Mouse (Mus musculus): ENCODE measurements around the gene Itgb4.
"Not testable (repeated sequence)": the region's sequence is repeated elsewhere in the genome, so short reads cannot be mapped to it uniquely, and the experiment has no call there.

Itgb4 gene

DNA sequence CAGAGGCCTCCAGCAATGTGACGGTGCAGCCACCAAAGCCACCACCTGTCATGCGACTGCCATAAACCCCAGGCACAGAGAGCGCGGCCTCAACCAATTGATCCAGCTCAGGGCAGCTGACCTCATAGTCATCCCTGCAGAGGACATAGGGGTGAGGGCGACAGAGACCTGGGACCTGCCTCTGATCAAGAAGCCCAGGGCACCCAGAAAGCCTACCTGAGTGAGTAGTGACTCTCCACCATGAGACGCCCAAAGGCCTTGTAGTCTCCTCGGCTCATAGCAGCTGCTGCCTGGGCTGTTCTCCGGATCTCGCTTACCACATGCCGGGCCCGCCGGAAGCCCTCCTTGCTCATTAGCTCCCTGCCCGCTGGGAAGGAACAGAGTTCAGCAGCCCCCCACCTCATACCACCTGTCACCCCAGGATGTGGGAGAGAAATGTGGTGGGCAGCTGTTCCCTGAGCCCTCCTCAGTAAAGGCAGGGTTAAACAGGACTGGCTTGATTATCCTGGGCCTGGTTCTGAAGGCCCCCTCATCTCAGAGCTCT lies 34.4 kb downstream of the Itgb4 start:
- DNase-seq (ENCODE audit: low read depth in 2 of 2, low spot score in 2 of 2), result no peak

GRCm38 (mm10) chr11:116009661-116010060 lies 35.2 kb downstream of the Itgb4 start:
- DNase-seq (ENCODE audit: low read depth in 2 of 2, low spot score in 2 of 2), result no peak

- DNase-seq (ENCODE audit: low read depth in 2 of 2, low spot score in 2 of 2), result no peak
These were observed 35.6 kb downstream of the Itgb4 start for GRCm38 (mm10) chr11:116010146-116010545.

DNA sequence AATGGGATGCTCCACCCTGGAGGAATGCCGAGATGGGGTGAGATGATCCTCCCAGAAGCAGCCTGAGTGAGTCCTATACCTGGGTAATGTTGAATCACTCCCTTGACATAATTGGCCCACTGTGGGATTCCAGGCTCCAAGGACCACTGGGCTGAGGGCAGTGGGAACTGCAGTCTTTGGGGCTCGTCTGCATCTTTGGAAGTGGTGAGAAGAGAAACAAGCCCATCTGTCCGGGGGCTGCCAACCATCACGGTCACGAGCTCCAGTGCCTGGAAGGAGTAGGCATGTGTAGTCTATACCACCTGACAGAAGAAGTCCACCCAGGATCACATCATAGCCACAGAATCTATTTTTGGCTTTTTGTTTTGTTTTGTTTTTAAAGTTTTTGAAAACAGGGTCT lies 36.4 kb downstream of the Itgb4 start:
- no peak for DNase-seq (ENCODE audit: low read depth in 2 of 2, low spot score in 2 of 2)

DNA sequence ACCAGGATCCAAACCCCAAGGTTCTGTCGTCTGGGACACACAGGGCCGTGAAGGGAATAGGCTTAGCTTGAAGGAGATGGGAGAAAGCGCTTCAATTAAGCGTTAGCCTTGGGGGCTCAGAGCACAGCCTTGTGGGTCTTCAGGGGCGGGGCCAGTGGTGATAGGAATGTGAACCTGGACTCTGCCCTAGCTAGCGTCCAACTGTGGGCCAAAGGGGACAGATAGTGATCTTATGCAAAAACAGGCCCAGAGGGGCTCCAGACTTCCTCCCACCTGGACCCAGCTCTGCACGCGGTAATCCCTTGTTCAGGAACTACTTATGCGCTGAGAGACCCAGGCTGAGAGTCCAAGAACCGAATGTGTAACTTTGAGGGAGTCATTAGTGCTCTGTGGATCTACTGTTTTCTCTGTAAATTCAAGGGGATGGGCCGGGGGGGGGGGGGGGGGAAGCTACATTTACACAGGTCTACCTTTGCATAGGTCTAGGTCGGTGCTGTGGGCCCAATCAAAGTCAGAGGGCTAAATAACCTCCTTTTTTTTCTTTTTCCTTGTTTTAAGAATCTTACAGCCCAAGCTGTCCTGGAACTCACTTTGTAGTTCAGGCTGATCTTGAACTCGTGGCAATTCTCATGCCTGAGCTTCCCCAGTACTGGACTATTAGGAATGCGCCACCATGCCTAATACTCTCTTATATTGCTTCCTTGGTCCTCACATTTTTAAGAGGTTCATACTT lies 37.2 kb downstream of the Itgb4 start:
- DNase-seq (ENCODE audit: low read depth in 2 of 2, low spot score in 2 of 2), result no peak

- peak; percentile 61 to 75 for DNase-seq (ENCODE audit: low read depth in 2 of 2, low spot score in 2 of 2)
These were observed 37.9 kb downstream of the Itgb4 start, which contains the start of gene Galk1 for GRCm38 (mm10) chr11:116012262-116012947. Gene Galk1 (minus strand): TSS chr11:116012719.

- DNase-seq (ENCODE audit: low read depth in 2 of 2, low spot score in 2 of 2), result no peak
These were observed 40.3 kb downstream of the Itgb4 start for GRCm38 (mm10) chr11:116014821-116015220.

DNA sequence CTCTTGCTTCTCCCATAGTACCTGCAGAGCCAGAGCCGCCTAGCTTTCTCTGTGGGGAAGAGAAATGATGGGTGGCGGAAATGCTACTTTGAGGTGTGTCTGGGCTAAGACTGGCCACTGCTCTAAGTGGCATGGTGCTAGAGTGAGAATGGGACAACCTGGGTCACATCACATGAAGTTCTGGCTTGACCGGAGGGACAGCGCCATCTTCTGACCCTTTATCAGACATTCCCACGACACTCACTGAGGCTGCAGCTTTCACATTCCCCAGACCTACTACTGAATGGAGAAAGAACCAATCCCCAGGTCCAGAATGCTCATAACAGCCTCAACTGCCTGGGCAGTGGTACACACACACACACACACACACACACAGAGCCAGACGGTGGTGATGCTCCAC lies 43.6 kb downstream of the Itgb4 start:
- no peak for DNase-seq (ENCODE audit: low read depth in 2 of 2, low spot score in 2 of 2)

GRCm38 (mm10) chr11:116018867-116019266 lies 44.4 kb downstream of the Itgb4 start:
- DNase-seq (ENCODE audit: low read depth in 2 of 2, low spot score in 2 of 2), result not testable (repeated sequence)

- DNase-seq (ENCODE audit: low read depth in 2 of 2, low spot score in 2 of 2), result no peak
These were observed 44.9 kb downstream of the Itgb4 start for GRCm38 (mm10) chr11:116019360-116019791.

GRCm38 (mm10) chr11:116019976-116020411 lies 45.5 kb downstream of the Itgb4 start:
- DNase-seq (ENCODE audit: low read depth in 2 of 2, low spot score in 2 of 2), result no peak

- peak in 1 of 2 experiments; percentile 35 for DNase-seq (ENCODE audit: low read depth in 2 of 2, low spot score in 2 of 2)
These were observed 46.0 kb downstream of the Itgb4 start for GRCm38 (mm10) chr11:116020519-116020922.

- DNase-seq (ENCODE audit: low read depth in 2 of 2, low spot score in 2 of 2), result no peak
These were observed 47.1 kb downstream of the Itgb4 start for GRCm38 (mm10) chr11:116021328-116022220.

DNA sequence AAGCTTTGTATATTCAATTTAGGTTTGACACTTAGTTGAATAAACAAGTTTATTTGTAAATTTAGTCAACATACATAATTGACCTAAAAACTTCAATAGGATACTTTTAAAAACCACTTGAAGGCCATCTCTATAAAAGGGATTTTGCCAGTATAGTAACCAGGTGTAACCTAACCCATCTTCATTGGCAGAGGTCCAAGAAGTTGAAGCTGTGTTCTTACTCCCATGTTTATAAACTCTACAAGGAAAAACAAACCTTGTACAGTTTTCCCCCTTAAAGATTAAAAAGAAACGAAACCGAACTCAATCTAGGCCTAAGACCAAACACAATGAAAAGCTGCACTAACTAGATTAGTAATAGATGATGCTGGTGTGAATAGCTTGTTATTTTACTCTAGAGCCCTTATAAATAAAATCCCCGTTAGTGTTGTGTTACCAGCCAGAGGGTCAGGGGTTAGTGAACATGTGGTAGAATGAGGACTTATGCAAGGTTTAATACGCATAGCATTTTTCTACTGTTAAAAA lies 47.8 kb downstream of the Itgb4 start:
- no peak for DNase-seq (ENCODE audit: low read depth in 2 of 2, low spot score in 2 of 2)

DNA sequence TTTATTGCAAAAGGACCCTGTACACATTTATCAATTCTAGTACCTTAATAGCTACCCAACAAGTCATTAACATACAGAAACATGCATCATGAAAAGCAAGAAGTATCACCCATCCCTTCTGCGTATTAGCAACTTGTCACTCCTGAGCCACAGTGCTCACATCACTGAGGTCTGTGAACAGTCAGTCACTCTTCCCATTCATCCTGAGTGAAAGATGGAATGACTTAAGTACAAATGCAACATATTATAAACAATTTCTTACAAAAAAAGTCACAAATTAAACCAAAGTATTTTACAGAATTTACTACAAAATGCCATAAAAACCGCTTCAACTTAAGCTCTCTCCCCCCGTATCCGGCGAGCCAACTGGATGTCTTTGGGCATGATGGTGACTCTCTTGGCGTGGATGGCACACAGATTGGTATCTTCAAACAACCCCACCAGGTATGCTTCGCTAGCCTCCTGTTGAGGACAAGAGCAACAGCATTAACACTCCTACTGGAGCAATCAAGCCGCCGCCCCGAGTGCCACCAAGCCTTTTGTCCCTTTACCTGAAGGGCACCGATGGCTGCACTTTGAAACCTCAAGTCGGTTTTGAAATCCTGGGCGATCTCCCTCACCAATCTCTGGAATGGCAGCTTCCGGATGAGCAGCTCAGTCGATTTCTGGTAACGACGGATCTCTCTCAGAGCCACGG lies 48.7 kb downstream of the Itgb4 start:
- not testable (repeated sequence) for DNase-seq (ENCODE audit: low read depth in 2 of 2, low spot score in 2 of 2)

DNA sequence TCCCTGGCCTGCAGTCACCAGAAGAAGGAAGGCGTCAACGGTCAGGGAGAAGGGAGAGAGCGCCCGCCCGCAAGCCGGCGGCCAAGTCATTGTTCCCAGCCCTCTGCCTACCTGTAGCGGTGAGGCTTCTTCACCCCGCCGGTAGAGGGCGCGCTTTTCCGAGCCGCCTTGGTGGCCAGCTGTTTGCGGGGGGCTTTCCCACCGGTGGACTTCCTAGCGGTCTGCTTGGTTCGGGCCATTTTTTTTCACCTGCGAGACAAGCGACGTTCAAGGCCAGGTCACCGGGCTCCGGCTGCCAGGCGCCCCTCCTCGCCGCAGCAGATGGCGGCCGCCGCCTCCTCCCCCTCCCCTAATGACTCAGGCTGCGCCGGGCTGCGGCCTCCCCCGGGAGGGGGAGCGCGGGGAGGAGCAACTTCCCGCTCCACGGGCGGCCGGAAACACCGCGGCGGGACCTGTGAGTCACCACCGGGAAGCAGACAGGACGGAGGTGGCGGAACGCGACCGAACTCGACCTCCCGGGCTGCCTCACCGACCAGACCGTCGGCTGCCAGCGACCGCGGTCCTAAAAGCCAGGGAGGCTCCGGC lies 49.4 kb downstream of the Itgb4 start:
- peak in 1 of 2 experiments; percentile 80 for DNase-seq (ENCODE audit: low read depth in 2 of 2, low spot score in 2 of 2)

- DNase-seq (ENCODE audit: low read depth in 2 of 2, low spot score in 2 of 2), result peak; percentile 97 to 98
These were observed 49.9 kb downstream of the Itgb4 start for GRCm38 (mm10) chr11:116024356-116024808.

GRCm38 (mm10) chr11:116025056-116025845 lies 50.7 kb downstream of the Itgb4 start:
- DNase-seq (ENCODE audit: low read depth in 2 of 2, low spot score in 2 of 2), result no peak

DNA sequence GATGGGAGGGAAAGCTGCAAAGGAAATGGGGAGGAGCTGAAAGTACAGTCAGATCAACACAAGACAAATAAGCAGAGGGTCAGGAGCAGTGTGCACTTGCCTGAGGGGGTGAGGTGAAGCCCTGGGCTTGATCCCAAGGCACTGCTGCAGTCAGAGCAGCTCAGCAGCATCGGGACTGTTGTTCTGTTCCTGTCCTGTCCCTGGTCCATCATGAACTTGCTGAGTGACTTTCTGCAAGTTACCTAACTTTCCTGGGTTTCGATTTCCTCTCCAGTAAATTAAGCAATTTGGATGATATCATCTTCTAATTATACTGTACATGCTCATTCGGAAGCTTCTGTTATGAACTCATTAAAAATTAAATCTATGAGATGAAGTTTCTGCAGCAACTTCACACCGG lies 53.2 kb downstream of the Itgb4 start, which contains the start of gene H3f3b:
Gene H3f3b, minus strand, starts transcription at position 207 of the 400 bp plus-strand sequence.
- DNase-seq (ENCODE audit: low read depth in 2 of 2, low spot score in 2 of 2), result no peak

All from CD8-positive naive resting alpha-beta T cell, adult 2 months (primary cell).